Mouse (Mus musculus): ENCODE results near the gene Erap1.
"Not testable (repeated sequence)": the region's sequence is repeated elsewhere in the genome, so short reads cannot be mapped to it uniquely, and the experiment has no call there.

The Erap1 gene

GRCm38 (mm10) chr13:74638793-74639711 is at the start of gene Erap1:
TSS of gene Erap1 (plus strand) at chr13:74639568.
- DNase-seq (ENCODE audit: low spot score), result peak; percentile 15

GRCm38 (mm10) chr13:74591401-74591821 is 48.0 kb upstream of the Erap1 start:
- DNase-seq (ENCODE audit: low spot score), result not testable (repeated sequence)

GRCm38 (mm10) chr13:74591828-74592227 is 47.5 kb upstream of the Erap1 start:
- not testable (repeated sequence) for DNase-seq (ENCODE audit: low spot score)

- DNase-seq (ENCODE audit: low spot score), result not testable (repeated sequence)
Observed at GRCm38 (mm10) chr13:74597022-74597421, 42.3 kb upstream of the Erap1 start.

GRCm38 (mm10) chr13:74601776-74602175 is 37.6 kb upstream of the Erap1 start:
- DNase-seq (ENCODE audit: low spot score), result not testable (repeated sequence)

GRCm38 (mm10) chr13:74617163-74618019 is 22.0 kb upstream of the Erap1 start:
- peak; percentile 54 for DNase-seq (ENCODE audit: low spot score)

DNA sequence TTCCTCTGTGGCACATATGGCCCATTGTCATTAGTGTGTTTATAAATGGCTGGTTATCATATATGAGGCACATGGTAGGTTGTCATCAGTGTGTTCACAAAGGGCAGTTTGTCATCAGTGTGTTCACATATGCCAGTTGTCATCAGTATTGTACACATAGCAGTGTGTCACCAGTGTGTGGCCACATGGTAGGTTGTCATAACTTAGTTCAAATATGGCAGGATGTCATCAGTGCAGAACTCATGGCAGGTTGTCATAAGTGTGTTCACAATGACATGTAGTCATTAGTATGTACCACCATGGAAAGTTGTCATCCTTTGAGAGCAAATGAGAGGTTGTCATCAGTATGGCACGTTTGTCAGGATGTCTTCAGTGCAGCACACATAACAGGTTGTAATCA is 7.0 kb upstream of the Erap1 start:
- no peak for DNase-seq (ENCODE audit: low spot score)

- no peak for DNase-seq (ENCODE audit: low spot score)
Observed at GRCm38 (mm10) chr13:74632857-74633256, 6.5 kb upstream of the Erap1 start.

- DNase-seq (ENCODE audit: low spot score), result peak; percentile 26
Observed at GRCm38 (mm10) chr13:74639712-74640522, 549 bp downstream of the Erap1 start.

DNA sequence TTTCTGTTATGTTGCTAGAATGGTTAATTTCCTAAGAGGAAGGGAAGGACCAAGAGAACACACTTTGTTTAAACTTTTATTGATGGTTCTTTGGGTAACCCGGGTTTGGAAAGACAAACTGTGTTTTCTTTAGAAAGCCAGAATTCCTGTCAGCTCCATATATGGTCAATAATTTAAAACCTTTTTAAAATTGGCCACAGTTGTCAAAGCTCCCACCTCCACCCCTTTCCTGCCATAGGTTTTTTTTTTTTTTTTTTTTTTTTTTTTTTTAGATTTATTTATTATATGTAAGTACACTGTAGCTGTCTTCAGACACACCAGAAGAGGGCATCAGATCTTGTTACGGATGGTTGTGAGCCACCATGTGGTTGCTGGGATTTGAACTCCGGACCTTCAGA is 1.2 kb downstream of the Erap1 start:
- DNase-seq (ENCODE audit: low spot score), result not testable (repeated sequence)

DNA sequence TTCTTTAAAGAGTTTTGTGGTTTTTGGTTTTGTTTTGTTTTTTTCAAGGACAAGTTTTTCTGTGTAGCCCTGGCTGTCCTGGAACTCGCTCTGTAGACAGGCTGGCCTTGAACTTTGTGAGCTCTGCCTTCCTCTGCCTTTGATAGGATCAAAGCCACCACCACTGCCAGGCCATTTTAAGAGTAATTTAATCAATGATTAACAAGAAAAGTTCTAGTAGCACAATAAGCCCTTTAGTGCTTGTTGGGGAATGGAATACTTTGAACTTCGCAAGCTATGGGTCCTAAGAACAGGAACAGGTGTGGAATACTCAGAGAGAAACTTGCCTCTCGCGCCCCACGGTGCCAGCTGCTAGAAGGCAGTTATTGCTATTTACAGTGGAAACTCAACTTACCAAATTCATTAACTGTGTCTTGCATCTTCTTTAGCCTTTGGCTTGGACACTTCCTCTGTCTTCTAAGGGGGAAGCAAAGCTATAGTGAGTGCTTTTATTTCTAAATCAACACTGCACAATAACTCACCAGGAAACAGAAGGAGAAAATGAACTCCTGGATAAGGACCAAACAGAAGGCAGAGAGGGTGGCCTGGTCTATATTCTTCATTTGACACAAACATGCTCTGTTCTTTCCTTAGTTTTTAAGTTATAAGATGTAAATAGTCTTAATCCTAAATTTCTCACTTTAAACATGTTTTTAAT is 56.3 kb downstream of the Erap1 start:
- no peak for DNase-seq (ENCODE audit: low spot score)

DNA sequence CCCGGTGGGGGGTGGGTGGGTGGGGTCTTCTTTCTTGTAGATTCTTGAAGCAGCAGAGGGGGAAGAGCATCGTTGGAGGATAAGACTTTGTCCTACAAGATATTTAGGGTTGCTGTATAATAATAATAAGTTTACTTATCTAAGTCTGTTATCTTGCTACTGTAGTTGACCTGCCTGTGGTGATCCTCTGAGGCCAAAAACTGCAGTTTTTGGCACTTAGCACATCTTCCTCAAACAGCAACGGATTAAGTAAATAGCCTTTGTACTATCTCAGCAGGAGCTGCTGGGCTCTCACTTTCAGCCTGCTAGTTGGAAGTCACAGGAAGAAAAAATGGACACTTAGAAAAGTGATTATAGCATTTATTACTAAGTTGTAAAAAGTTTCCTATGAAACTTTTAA is 56.9 kb downstream of the Erap1 start:
- no peak for DNase-seq (ENCODE audit: low spot score)

DNA sequence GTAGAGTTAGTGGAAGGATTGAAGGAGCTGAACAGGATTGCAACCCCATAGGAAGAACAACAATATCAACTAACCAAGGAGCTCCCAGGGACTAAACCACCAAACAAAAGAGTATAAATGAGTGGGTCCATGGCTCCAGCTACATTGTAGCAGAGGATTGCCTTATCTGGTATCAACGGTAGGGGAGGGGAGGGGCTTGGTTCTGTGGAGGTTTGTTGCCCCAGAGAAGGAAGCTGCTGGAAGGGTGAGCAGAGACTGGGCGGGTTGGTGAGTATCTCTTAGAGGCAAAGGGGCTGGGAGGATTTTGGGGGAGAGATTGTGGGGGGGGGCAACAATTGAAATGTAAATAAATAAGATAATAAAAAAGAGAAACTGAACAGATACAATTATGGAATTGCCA is 79.6 kb downstream of the Erap1 start:
- DNase-seq (ENCODE audit: low spot score), result no peak

- DNase-seq (ENCODE audit: low spot score), result no peak
Observed at GRCm38 (mm10) chr13:74733726-74734125, 94.4 kb downstream of the Erap1 start.

DNA sequence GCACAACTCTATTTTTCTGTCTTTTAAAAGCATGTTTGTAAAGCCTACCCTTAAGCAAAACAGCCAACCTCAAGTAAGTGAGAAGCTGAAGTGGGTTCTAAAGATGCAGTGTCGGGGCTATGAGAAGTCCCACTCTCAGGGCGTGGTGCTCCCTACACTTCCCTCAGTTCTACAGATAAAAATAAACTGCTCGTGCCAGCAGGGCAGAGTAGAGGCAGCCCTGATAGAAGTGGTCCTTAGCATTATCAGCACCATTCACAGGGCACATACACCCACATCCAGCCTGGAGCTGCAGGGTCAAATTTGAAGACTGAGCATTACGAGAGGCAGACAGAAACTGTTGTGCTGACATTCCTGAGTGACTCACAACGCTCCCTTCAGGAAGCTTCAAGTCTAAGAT is 96.5 kb downstream of the Erap1 start:
- DNase-seq (ENCODE audit: low spot score), result no peak

DNA sequence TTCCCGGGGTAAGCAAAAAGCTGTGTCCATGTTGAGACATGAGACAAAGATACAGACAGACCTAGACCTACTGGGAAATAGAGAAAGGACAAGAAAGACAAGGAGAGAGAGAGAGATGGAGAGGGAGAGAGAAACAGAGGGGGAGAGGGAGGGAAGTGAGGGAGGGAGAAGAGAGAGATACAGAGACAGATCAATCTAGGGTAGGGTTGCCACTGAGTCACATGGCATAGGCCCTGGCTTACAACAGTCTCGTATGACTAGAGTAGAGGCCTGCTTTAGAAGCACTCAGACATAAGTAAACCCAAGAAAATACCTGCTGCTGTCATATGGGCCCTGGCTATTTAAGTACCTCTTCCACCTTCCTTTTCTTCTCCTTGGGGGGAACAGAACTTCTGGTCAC is 97.0 kb downstream of the Erap1 start:
- no peak for DNase-seq (ENCODE audit: low spot score)

All from layer of hippocampus, adult 9-10 months (tissue).